Mouse (Mus musculus): ENCODE data around the gene Lce3d. TPM values are rescaled to one million over a fixed set of nuclear protein-coding genes. Genes with fewer than 3 reads are reported as not detected.

The Lce3d gene
- polyA plus RNA-seq, 1 experiment = not detected

DNA sequence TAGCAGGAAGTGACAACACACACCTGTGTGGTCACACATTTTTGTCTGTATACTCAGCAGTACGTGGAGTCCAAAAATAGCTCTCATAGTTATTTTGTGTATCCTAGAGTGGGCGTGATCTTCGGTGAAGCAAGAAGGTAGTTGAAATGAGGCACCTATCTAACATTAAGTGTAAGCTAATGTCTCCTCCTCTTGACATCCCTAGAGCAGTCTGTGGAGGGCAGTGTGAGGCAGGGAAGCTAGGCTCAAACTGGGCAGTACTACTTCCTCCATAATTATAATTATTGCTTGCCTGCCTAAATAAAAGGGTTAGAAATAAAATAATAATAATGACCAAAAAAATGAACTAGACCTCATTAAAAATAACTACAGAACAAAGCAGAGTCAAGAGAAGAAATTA is 43.4 kb downstream of the Lce3d start:
- no peak overlapping the region for H3K27ac ChIP-seq (ENCODE audit: insufficient read depth, low read length)
- no peak overlapping the region for H3K4me3 ChIP-seq (ENCODE audit: insufficient read depth, low read length)
- TF ChIP-seq CTCF (IDR thresholded peaks at IDR 0.05; ENCODE audit: extremely low read depth, insufficient read depth, low read length) (no peak), POLR2A (IDR thresholded peaks at IDR 0.05; ENCODE audit: extremely low read depth, insufficient read depth, low read length) (no peak)
- H3K4me1 ChIP-seq (ENCODE audit: control insufficient read depth, insufficient read depth, low read length) = no peaks in the 10 kb centered on the region

- TF ChIP-seq CTCF (IDR thresholded peaks at IDR 0.05; ENCODE audit: extremely low read depth, insufficient read depth, low read length) = no peak
- TF ChIP-seq POLR2A (IDR thresholded peaks at IDR 0.05; ENCODE audit: extremely low read depth, insufficient read depth, low read length) = no peak
- no peak overlapping the region for H3K27ac ChIP-seq (ENCODE audit: insufficient read depth, low read length)
- H3K4me3 ChIP-seq (ENCODE audit: insufficient read depth, low read length) = no peak overlapping the region
- H3K4me1 ChIP-seq (ENCODE audit: control insufficient read depth, insufficient read depth, low read length) = no peaks in the 10 kb centered on the region
These were observed 45.7 kb downstream of the Lce3d start for GRCm38 (mm10) chr3:93002843-93003242.

Other genes starting within 250 kb of the Lce3d start
- not detected in 2 replicates for gene Lce1e, start 248.3 kb upstream of the Lce3d start, polyA plus RNA-seq (2012; rRNA removed)
- not detected in 2 replicates for gene Lce1f, start 237.0 kb upstream of the Lce3d start, polyA plus RNA-seq (2012; rRNA removed)
- not detected in 2 replicates for gene Gm38119, start 218.3 kb upstream of the Lce3d start, polyA plus RNA-seq (2012; rRNA removed)
- not detected in 2 replicates for gene Lce1g, start 205.1 kb upstream of the Lce3d start, polyA plus RNA-seq (2012; rRNA removed)
- gene Lce1h, start 192.3 kb upstream of the Lce3d start, polyA plus RNA-seq (2012; rRNA removed) = not detected in 2 replicates
- not detected in 2 replicates for gene Lce1i, start 178.5 kb upstream of the Lce3d start, polyA plus RNA-seq (2012; rRNA removed)
- gene Lce1j, start 166.9 kb upstream of the Lce3d start, polyA plus RNA-seq (2012; rRNA removed) = not detected in 2 replicates
- not detected in 2 replicates for gene Lce1k, start 149.5 kb upstream of the Lce3d start, polyA plus RNA-seq (2012; rRNA removed)
- not detected in 2 replicates for gene Kprp, start 130.1 kb upstream of the Lce3d start, polyA plus RNA-seq (2012; rRNA removed)
- not detected in 2 replicates for gene Lce1l, start 106.1 kb upstream of the Lce3d start, polyA plus RNA-seq (2012; rRNA removed)
- not detected in 2 replicates for gene 2310050C09Rik, start 87.2 kb upstream of the Lce3d start, polyA plus RNA-seq (2012; rRNA removed)
- gene Lce3a, start 31.2 kb upstream of the Lce3d start, polyA plus RNA-seq (2012; rRNA removed) = not detected in 2 replicates
- not detected in 2 replicates for gene Lce3b, start 24.4 kb upstream of the Lce3d start, polyA plus RNA-seq (2012; rRNA removed)
- not detected in 2 replicates for gene Lce3c, start 12.9 kb upstream of the Lce3d start, polyA plus RNA-seq (2012; rRNA removed)
- not detected in 2 replicates for gene Lce3e, start 9.7 kb downstream of the Lce3d start, polyA plus RNA-seq (2012; rRNA removed)
- gene Lce3f, start 34.8 kb downstream of the Lce3d start, polyA plus RNA-seq (2012; rRNA removed) = not detected in 2 replicates
- gene Crct1, start 58.3 kb downstream of the Lce3d start, polyA plus RNA-seq (2012; rRNA removed) = 0.21 and 0.27 TPM in 2 replicates
- gene Lce1m, start 61.7 kb downstream of the Lce3d start, polyA plus RNA-seq (2012; rRNA removed) = not detected in 2 replicates
- gene Gm4858, start 111.4 kb downstream of the Lce3d start, polyA plus RNA-seq (2012; rRNA removed) = not detected in 2 replicates
- not detected in 2 replicates for gene Crnn, start 187.4 kb downstream of the Lce3d start, polyA plus RNA-seq (2012; rRNA removed)
- not detected in 2 replicates for gene Flg2, start 239.9 kb downstream of the Lce3d start, polyA plus RNA-seq (2012; rRNA removed)

Measured in cortical plate, adult 2 months (tissue).